Mouse (Mus musculus) liver, adult 2 months (tissue): Measurements from ENCODE around the gene Upf1.

Experiments
- CTCF ChIP-seq: fragments of 200-500 bp; IDR thresholded peaks from 2 replicates; pipeline ENCODE4 v1.5.1; 2011; ENCODE audit warnings: low read depth, low read length, control low read depth
- POLR2A ChIP-seq: fragments of 200-500 bp; IDR thresholded peaks from 2 replicates; pipeline ENCODE4 v1.6.1; 2011; ENCODE audit warnings: low read length, control low read depth; ENCODE audit not compliant: insufficient read depth; ENCODE audit errors: extremely low read depth

DNA sequence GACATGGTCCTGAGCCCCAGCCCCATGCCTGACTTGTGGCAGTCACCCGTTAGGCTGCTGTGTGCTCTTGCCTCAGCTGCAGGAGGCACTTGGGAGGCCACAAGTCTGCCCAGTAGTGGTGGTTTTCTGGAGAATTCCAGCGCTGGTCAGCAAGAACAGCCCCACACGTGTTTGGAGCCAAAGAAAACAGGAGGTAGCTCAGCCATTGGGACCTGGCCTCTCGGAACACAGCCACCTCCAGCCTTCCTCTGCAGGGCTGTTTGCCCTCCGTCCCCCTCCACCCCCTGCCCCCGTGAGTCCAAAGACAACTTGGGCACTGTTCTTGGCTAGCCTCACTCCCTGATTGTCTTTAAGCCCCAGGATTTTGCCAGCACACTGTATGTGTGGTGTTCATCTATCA is 18.9 kb upstream of the Upf1 start:
- TF ChIP-seq POLR2A (no peak), CTCF (no peak)
